Mouse (Mus musculus) E14TG2a.4 (cell line): ENCODE data around the gene Gbgt1.

ENCODE experiments used
- CTCF ChIP-seq: conservative IDR thresholded peaks from 2 replicates; pipeline ENCODE4 v1.5.1; 2014; ENCODE audit warnings: low read length
- NANOG ChIP-seq: IDR thresholded peaks from 2 replicates; pipeline ENCODE4 v1.6.1; 2014; ENCODE audit warnings: borderline replicate concordance, low read length, mixed read lengths
- POU5F1 ChIP-seq: IDR thresholded peaks from 2 replicates; pipeline ENCODE4 v1.6.1; 2014; ENCODE audit warnings: low read length, borderline replicate concordance

GRCm38 (mm10) chr2:28518231-28518630, 21.5 kb downstream of the Gbgt1 start:
- TF ChIP-seq CTCF (no peak), POU5F1 (no peak), NANOG (peak; percentile 23; the same call in 1 of the 2 replicates)
